Mouse (Mus musculus): ENCODE results near the gene OR5BS1P. TPM values are rescaled to one million over a fixed set of nuclear protein-coding genes. Genes with fewer than 3 reads are reported as not detected.
A peak's percentile ranks its signal among the peaks of the same experiment; 100 is the strongest.

Gene OR5BS1P
- polyA plus RNA-seq, 2 experiments: not detected

DNA sequence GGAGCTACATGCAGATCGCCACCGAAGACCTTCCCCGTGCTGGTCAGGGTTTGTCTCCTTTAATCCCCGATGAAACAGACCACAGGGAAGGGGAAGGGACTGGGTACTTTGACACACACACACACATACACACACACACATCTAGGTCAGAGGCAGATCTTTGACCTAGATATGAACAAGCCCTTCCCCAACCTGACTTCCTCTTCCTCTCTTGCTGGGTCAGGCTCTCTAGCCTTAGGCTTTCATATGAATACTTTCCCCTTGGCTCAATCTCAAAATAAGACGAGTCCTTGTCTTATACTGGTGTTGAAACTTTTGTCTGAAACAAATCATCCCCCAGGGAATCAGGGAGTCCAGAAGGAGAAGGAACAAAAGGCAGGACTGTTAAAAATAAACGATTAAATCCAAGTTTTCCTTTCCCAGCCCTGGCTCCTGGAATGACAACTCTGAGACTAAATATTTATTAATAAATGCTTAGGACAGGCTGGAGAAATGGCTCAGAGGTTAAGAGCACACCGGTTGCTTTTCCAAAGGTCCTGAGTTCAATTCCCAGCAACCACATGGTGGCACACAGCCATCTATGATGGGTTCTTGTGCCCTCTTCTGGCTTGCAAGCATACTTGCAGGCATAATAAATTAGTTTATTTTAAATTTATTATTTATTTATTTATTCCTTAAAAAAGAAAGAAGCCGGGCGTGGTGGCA lies 36.7 kb downstream of the OR5BS1P start:
- DNase-seq (ENCODE audit: low spot score) (no peak), ATAC-seq (ENCODE audit: low FRiP score, low read depth) (no peak)
- H3K4me3 ChIP-seq (replicated peaks; ENCODE audit: low read length): no peak overlapping the region
- H3K4me2 ChIP-seq (replicated peaks; ENCODE audit: low read depth, low read length, severe bottlenecking): no peak overlapping the region
- WGBS: 81% methylated on average over 9 of the region's 9 CpGs
- H3K9me3 ChIP-seq (ENCODE audit: control insufficient read depth, low read length): no peaks in the 10 kb centered on the region
- no peaks in the 10 kb centered on the region for H3K36me3 ChIP-seq (ENCODE audit: control insufficient read depth, insufficient read depth, low read length)
- peaks cover 10% of the 10 kb centered on the region for H3K4me1 ChIP-seq (ENCODE audit: control insufficient read depth, insufficient read depth, low read length)
- H3K27me3 ChIP-seq (ENCODE audit: control insufficient read depth, insufficient read depth, low read length): no peaks in the 10 kb centered on the region
- no peak for TF ChIP-seq POLR2A (IDR thresholded peaks at IDR 0.05; ENCODE audit: borderline replicate concordance, extremely low read depth, insufficient read depth, insufficient read length)
- H3K27ac ChIP-seq (replicated peaks; ENCODE audit: low read depth, low read length): no peak overlapping the region
- H3K9ac ChIP-seq (ENCODE audit: low read depth, low read length, severe bottlenecking): no peak overlapping the region

DNA sequence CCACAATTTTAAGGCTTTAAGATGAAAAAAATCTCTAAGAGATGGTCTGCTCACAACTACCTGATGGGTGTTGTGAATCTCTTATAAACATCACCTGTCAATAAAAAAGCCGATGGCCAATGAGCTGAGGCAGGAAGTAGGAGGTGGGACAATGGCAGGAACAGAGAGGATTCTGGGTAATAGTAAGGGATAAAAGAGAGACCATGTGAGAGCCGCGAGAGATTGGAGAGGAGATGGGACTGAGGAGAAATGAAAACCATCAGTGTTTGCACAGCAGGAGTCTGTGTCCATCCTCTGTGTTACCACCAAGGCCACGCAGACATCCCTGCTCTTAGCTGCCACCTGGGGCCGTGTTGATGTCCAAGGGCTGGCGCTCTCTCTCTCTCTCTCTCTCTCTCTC lies 37.6 kb downstream of the OR5BS1P start:
- Histone ChIP-seq H3K36me3 (ENCODE audit: control insufficient read depth, insufficient read depth, low read length) (no peaks in the 10 kb centered on the region), H3K9me3 (ENCODE audit: control insufficient read depth, low read length) (no peaks in the 10 kb centered on the region), H3K4me2 (replicated peaks; ENCODE audit: low read depth, low read length, severe bottlenecking) (no peak overlapping the region), H3K4me3 (replicated peaks; ENCODE audit: low read length) (no peak overlapping the region), H3K27ac (replicated peaks; ENCODE audit: low read depth, low read length) (no peak overlapping the region), H3K4me1 (ENCODE audit: control insufficient read depth, insufficient read depth, low read length) (peaks cover 10% of the 10 kb centered on the region), H3K9ac (ENCODE audit: low read depth, low read length, severe bottlenecking) (no peak overlapping the region), H3K27me3 (ENCODE audit: control insufficient read depth, insufficient read depth, low read length) (no peaks in the 10 kb centered on the region)
- TF ChIP-seq POLR2A (IDR thresholded peaks at IDR 0.05; ENCODE audit: borderline replicate concordance, extremely low read depth, insufficient read depth, insufficient read length): no peak
- DNase-seq (ENCODE audit: low spot score) (no peak), ATAC-seq (ENCODE audit: low FRiP score, low read depth) (no peak)
- 81% methylated on average over 6 of the region's 6 CpGs for WGBS

DNA sequence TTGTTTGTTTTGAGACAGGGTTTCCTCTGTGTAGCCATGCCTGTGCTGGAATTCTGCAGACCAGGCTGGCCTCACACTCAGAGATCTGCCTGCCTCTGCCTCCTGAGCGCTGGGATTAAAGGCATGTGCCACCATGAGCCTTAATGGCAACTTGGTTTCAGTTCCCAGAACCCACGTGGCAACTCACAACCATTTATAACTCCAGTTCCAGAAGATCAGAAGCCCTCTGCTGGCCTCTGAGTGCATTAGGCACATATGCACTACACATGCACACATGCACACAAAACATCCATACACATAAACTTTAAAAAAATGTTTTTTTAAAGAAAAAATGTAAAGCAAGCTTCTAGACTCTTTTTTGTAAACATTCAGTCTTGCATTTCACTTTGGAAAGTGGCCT lies 39.7 kb downstream of the OR5BS1P start:
- no peak for TF ChIP-seq POLR2A (IDR thresholded peaks at IDR 0.05; ENCODE audit: borderline replicate concordance, extremely low read depth, insufficient read depth, insufficient read length)
- 62% methylated on average over 2 of the region's 2 CpGs for WGBS
- no peaks in the 10 kb centered on the region for H3K27me3 ChIP-seq (ENCODE audit: control insufficient read depth, insufficient read depth, low read length)
- DNase-seq (ENCODE audit: low spot score) (no peak), ATAC-seq (ENCODE audit: low FRiP score, low read depth) (no peak)
- no peak overlapping the region for H3K4me2 ChIP-seq (replicated peaks; ENCODE audit: low read depth, low read length, severe bottlenecking)
- H3K9ac ChIP-seq (ENCODE audit: low read depth, low read length, severe bottlenecking): no peak overlapping the region
- no peak overlapping the region for H3K4me3 ChIP-seq (replicated peaks; ENCODE audit: low read length)
- H3K9me3 ChIP-seq (ENCODE audit: control insufficient read depth, low read length): no peaks in the 10 kb centered on the region
- peaks cover 11% of the 10 kb centered on the region for H3K4me1 ChIP-seq (ENCODE audit: control insufficient read depth, insufficient read depth, low read length)
- H3K36me3 ChIP-seq (ENCODE audit: control insufficient read depth, insufficient read depth, low read length): no peaks in the 10 kb centered on the region
- H3K27ac ChIP-seq (replicated peaks; ENCODE audit: low read depth, low read length): no peak overlapping the region

DNA sequence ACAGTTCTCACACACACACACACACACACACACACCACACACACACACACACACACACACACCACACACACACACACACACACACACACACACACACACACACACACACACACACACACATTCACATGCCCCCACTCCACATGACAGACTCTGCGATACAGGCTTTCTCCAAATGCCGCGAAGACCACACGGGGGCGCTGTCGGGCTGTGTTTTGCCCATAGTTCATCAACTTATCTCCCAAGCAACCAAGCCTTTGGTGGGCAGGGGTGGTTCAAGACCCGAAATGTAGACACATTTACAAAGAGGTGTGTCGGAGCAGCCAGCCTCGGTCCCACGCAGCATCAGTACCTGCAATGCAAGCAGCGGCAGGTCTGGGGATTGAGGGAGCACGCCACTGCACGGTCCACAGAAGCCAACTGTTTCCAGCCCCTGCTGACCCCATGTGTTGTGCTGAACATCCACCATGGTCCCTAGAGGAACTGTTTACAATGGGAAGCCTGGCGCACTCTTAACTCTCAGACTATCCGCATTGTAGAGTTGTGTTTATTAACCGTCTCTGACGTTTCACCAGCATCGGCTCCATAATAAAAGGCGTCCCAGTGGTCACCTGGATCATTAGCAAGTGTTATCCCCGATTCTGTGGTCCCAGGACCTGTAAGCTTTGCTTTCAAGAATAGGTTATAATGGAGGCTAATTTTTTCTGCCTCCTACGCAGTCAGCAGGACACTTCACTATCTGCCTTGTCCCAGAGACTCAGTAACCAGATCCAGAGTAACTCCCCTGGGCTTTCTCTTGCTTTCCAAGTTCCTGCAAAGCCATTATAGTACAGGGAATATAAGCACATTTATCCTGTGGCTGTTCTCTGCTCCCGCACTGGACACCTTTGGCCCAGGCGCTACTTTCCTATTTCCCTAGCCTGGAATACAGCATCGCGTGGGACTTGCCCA lies 41.0 kb downstream of the OR5BS1P start:
- TF ChIP-seq POLR2A (IDR thresholded peaks at IDR 0.05; ENCODE audit: borderline replicate concordance, extremely low read depth, insufficient read depth, insufficient read length): no peak
- Histone ChIP-seq H3K4me1 (ENCODE audit: control insufficient read depth, insufficient read depth, low read length) (peaks cover 8% of the 10 kb centered on the region), H3K36me3 (ENCODE audit: control insufficient read depth, insufficient read depth, low read length) (no peaks in the 10 kb centered on the region), H3K27me3 (ENCODE audit: control insufficient read depth, insufficient read depth, low read length) (no peaks in the 10 kb centered on the region), H3K9me3 (ENCODE audit: control insufficient read depth, low read length) (no peaks in the 10 kb centered on the region), H3K4me3 (replicated peaks; ENCODE audit: low read length) (peak overlapping the region; percentile 17; the same call in 1 of the 2 replicates), H3K4me2 (replicated peaks; ENCODE audit: low read depth, low read length, severe bottlenecking) (peak overlapping the region; percentile 44), H3K27ac (replicated peaks; ENCODE audit: low read depth, low read length) (no peak overlapping the region), H3K9ac (ENCODE audit: low read depth, low read length, severe bottlenecking) (no peak overlapping the region)
- peak; percentile 78 for DNase-seq (ENCODE audit: low spot score)
- ATAC-seq (ENCODE audit: low FRiP score, low read depth): peak; percentile 51
- WGBS: 20% methylated on average over 25 of the region's 25 CpGs

DNA sequence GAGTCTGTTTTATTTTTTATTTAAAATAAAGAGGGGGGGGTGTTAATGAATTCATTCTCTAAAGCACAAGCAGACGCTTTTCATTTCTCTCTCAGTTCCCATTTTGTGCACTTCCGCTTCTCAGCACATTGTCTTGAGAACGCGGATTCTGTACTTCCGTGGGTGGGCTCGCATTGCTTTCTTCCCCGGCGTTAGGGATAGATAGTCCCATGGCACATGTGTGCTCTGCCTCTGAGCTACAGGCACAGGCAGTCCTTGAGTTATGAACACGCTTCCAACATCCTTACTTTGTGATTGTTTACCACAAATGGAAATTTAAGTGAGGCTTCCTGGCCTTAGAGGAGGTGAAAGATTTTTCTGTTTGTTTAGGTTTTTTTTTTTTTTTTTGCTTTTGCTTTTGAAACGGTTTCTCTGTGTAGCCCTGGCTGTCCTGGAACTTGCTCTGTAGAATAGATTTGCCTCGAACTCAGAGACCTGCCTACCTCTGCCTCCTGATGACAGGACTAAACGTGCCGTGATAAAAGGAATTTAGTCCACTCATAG lies 41.8 kb downstream of the OR5BS1P start:
- DNase-seq (ENCODE audit: low spot score) (no peak), ATAC-seq (ENCODE audit: low FRiP score, low read depth) (no peak)
- Histone ChIP-seq H3K9ac (ENCODE audit: low read depth, low read length, severe bottlenecking) (no peak overlapping the region), H3K27ac (replicated peaks; ENCODE audit: low read depth, low read length) (no peak overlapping the region), H3K4me3 (replicated peaks; ENCODE audit: low read length) (no peak overlapping the region), H3K9me3 (ENCODE audit: control insufficient read depth, low read length) (no peaks in the 10 kb centered on the region), H3K27me3 (ENCODE audit: control insufficient read depth, insufficient read depth, low read length) (no peaks in the 10 kb centered on the region), H3K36me3 (ENCODE audit: control insufficient read depth, insufficient read depth, low read length) (no peaks in the 10 kb centered on the region), H3K4me1 (ENCODE audit: control insufficient read depth, insufficient read depth, low read length) (peaks cover 8% of the 10 kb centered on the region), H3K4me2 (replicated peaks; ENCODE audit: low read depth, low read length, severe bottlenecking) (no peak overlapping the region)
- no peak for TF ChIP-seq POLR2A (IDR thresholded peaks at IDR 0.05; ENCODE audit: borderline replicate concordance, extremely low read depth, insufficient read depth, insufficient read length)
- 72% methylated on average over 13 of the region's 13 CpGs for WGBS
